Mouse (Mus musculus): ENCODE measurements around the gene Fkbp11. TPM values are rescaled to one million over a fixed set of nuclear protein-coding genes. Genes with fewer than 3 reads are reported as not detected.

Gene Fkbp11
- polyA plus RNA-seq, 1 experiment from 2014 or later, result 7.2 TPM

GRCm38 (mm10) chr15:98676471-98676870, 51.5 kb downstream of the Fkbp11 start:
- H3K27ac ChIP-seq, result no peak overlapping the region
- WGBS, result 1% methylated on average over 9 of the region's 9 CpGs
- no peaks in the 10 kb centered on the region; the same call in 1 of the 2 replicates for H3K27me3 ChIP-seq (ENCODE audit: control insufficient read depth, insufficient read depth, low read length)
- H3K9ac ChIP-seq, result peak overlapping the region; percentile 65
- DNase-seq (ENCODE audit: low spot score) (no peak), ATAC-seq (ENCODE audit: low FRiP score) (no peak)
- peaks cover 31% of the 10 kb centered on the region for H3K4me1 ChIP-seq (replicated peaks; ENCODE audit: control insufficient read depth, insufficient read depth, low read length)
- peak overlapping the region; percentile 52 for H3K4me3 ChIP-seq (replicated peaks; ENCODE audit: low read length)
- H3K9me3 ChIP-seq (ENCODE audit: control insufficient read depth, low read length), result no peaks in the 10 kb centered on the region
- H3K36me3 ChIP-seq (replicated peaks; ENCODE audit: control insufficient read depth, insufficient read depth), result no peaks in the 10 kb centered on the region
- peak overlapping the region; percentile 99 for H3K4me2 ChIP-seq (replicated peaks)

DNA sequence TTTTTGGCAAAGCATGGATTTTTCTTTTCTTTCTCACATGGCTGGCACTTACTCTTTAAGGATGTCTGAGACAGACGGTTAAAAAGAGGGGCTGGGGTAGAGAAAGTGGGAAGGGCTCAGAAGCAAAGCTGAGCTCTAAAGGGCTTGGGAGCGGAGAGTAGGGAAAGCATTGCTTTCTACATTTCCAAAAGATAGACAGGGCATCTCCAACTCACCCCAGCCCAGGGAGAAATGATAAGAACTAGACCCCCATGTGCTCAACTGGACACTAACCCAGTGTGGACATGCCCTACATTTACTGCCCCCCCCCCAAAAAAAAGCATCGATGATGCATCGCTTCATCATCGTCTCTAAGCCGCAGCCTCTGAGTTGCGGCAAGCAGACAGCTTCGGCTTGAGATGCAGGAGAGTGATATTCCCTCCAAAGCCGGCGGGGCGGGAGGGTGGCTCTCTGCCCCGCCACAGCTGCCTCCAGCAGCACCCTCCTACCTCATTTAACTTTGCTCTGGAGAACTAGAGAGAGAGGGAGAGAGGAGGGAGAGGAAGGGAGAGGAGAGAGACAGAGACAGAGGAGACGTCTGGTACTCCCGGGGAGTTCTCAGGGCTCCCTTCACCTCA, 52.3 kb downstream of the Fkbp11 start:
- H3K27ac ChIP-seq, result peak overlapping the region; percentile 55; the same call in 1 of the 2 replicates
- WGBS, result 2% methylated on average over 14 of the region's 14 CpGs
- no peak for DNase-seq (ENCODE audit: low spot score)
- ATAC-seq (ENCODE audit: low FRiP score), result no peak
- no peaks in the 10 kb centered on the region for H3K9me3 ChIP-seq (ENCODE audit: control insufficient read depth, low read length)
- peak overlapping the region; percentile 65 for H3K9ac ChIP-seq
- H3K4me1 ChIP-seq (replicated peaks; ENCODE audit: control insufficient read depth, insufficient read depth, low read length), result peaks cover 31% of the 10 kb centered on the region
- H3K4me2 ChIP-seq (replicated peaks), result peak overlapping the region; percentile 99
- no peaks in the 10 kb centered on the region for H3K27me3 ChIP-seq (ENCODE audit: control insufficient read depth, insufficient read depth, low read length)
- H3K36me3 ChIP-seq (replicated peaks; ENCODE audit: control insufficient read depth, insufficient read depth), result no peaks in the 10 kb centered on the region
- peak overlapping the region; percentile 52 for H3K4me3 ChIP-seq (replicated peaks; ENCODE audit: low read length)

GRCm38 (mm10) chr15:98674994-98675545, 52.9 kb downstream of the Fkbp11 start:
- H3K9me3 ChIP-seq (ENCODE audit: control insufficient read depth, low read length), result no peaks in the 10 kb centered on the region
- H3K4me2 ChIP-seq (replicated peaks), result peak overlapping the region; percentile 99
- H3K27me3 ChIP-seq (ENCODE audit: control insufficient read depth, insufficient read depth, low read length), result no peaks in the 10 kb centered on the region
- H3K4me3 ChIP-seq (replicated peaks; ENCODE audit: low read length), result peak overlapping the region; percentile 52
- no peak for ATAC-seq (ENCODE audit: low FRiP score)
- peaks cover 31% of the 10 kb centered on the region for H3K4me1 ChIP-seq (replicated peaks; ENCODE audit: control insufficient read depth, insufficient read depth, low read length)
- H3K36me3 ChIP-seq (replicated peaks; ENCODE audit: control insufficient read depth, insufficient read depth), result no peaks in the 10 kb centered on the region
- WGBS, result 14% methylated on average over 11 of the region's 11 CpGs
- no peak for DNase-seq (ENCODE audit: low spot score)
- peak overlapping the region; percentile 65 for H3K9ac ChIP-seq
- H3K27ac ChIP-seq, result peak overlapping the region; percentile 55; the same call in 1 of the 2 replicates

Other genes starting within 250 kb of the Fkbp11 start
- not detected in 2 replicates for gene Lalba, start 245.5 kb downstream of the Fkbp11 start, polyA plus RNA-seq (2014; fragmentation: Nextera tagmentation; extraction: Ambion mirVana)
- gene Olfr279, start 235.8 kb downstream of the Fkbp11 start, polyA plus RNA-seq (2014; fragmentation: Nextera tagmentation; extraction: Ambion mirVana), result not detected in 2 replicates
- 99.5 and 100 TPM in 2 replicates for gene Kansl2, start 193.9 kb downstream of the Fkbp11 start, polyA plus RNA-seq (2014; fragmentation: Nextera tagmentation; extraction: Ambion mirVana)
- 59.8 and 65.1 TPM in 2 replicates for gene Ccnt1, start 157.3 kb downstream of the Fkbp11 start, polyA plus RNA-seq (2014; fragmentation: Nextera tagmentation; extraction: Ambion mirVana)
- not detected in 2 replicates for gene 4930415O20Rik, start 157.2 kb downstream of the Fkbp11 start, polyA plus RNA-seq (2014; fragmentation: Nextera tagmentation; extraction: Ambion mirVana)
- 8.4 and 11.0 TPM in 2 replicates for gene Adcy6, start 118.1 kb downstream of the Fkbp11 start, polyA plus RNA-seq (2014; fragmentation: Nextera tagmentation; extraction: Ambion mirVana)
- gene Cacnb3, start 97.4 kb downstream of the Fkbp11 start, polyA plus RNA-seq (2014; fragmentation: Nextera tagmentation; extraction: Ambion mirVana), result 98.3 and 101 TPM in 2 replicates
- gene Ddx23, start 65.3 kb downstream of the Fkbp11 start, polyA plus RNA-seq (2014; fragmentation: Nextera tagmentation; extraction: Ambion mirVana), result 22.5 and 24.2 TPM in 2 replicates
- gene Rnd1, start 50.7 kb downstream of the Fkbp11 start, polyA plus RNA-seq (2014; fragmentation: Nextera tagmentation; extraction: Ambion mirVana), result 6.0 and 6.1 TPM in 2 replicates
- gene Ccdc65, start 20.0 kb downstream of the Fkbp11 start, polyA plus RNA-seq (2014; fragmentation: Nextera tagmentation; extraction: Ambion mirVana), result 5.6 and 6.6 TPM in 2 replicates
- gene Arf3, start 35.0 kb upstream of the Fkbp11 start, polyA plus RNA-seq (2014; fragmentation: Nextera tagmentation; extraction: Ambion mirVana), result 77.2 and 84.7 TPM in 2 replicates
- not detected in 2 replicates for gene Wnt10b, start 50.0 kb upstream of the Fkbp11 start, polyA plus RNA-seq (2014; fragmentation: Nextera tagmentation; extraction: Ambion mirVana)
- gene Wnt1, start 61.7 kb upstream of the Fkbp11 start, polyA plus RNA-seq (2014; fragmentation: Nextera tagmentation; extraction: Ambion mirVana), result 1.9 and 2.1 TPM in 2 replicates
- 0.59 and 0.64 TPM in 2 replicates for gene Ddn, start 81.3 kb upstream of the Fkbp11 start, polyA plus RNA-seq (2014; fragmentation: Nextera tagmentation; extraction: Ambion mirVana)
- 59.0 and 65.3 TPM in 2 replicates for gene Prkag1, start 103.3 kb upstream of the Fkbp11 start, polyA plus RNA-seq (2014; fragmentation: Nextera tagmentation; extraction: Ambion mirVana)
- gene Kmt2d, start 143.0 kb upstream of the Fkbp11 start, polyA plus RNA-seq (2014; fragmentation: Nextera tagmentation; extraction: Ambion mirVana), result 12.9 and 14.9 TPM in 2 replicates
- 19.4 and 19.8 TPM in 2 replicates for gene Rhebl1, start 166.3 kb upstream of the Fkbp11 start, polyA plus RNA-seq (2014; fragmentation: Nextera tagmentation; extraction: Ambion mirVana)
- 1.1 and 1.4 TPM in 2 replicates for gene Dhh, start 170.3 kb upstream of the Fkbp11 start, polyA plus RNA-seq (2014; fragmentation: Nextera tagmentation; extraction: Ambion mirVana)
- 6.4 and 8.1 TPM in 2 replicates for gene Lmbr1l, start 190.0 kb upstream of the Fkbp11 start, polyA plus RNA-seq (2014; fragmentation: Nextera tagmentation; extraction: Ambion mirVana)
- 1,223 and 1,455 TPM in 2 replicates for gene Tuba1b, start 206.4 kb upstream of the Fkbp11 start, polyA plus RNA-seq (2014; fragmentation: Nextera tagmentation; extraction: Ambion mirVana)
- not detected in 2 replicates for gene Gm49450, start 225.4 kb upstream of the Fkbp11 start, polyA plus RNA-seq (2014; fragmentation: Nextera tagmentation; extraction: Ambion mirVana)
- gene Tuba1a, start 225.5 kb upstream of the Fkbp11 start, polyA plus RNA-seq (2014; fragmentation: Nextera tagmentation; extraction: Ambion mirVana), result 14,408 and 15,410 TPM in 2 replicates